Mouse (Mus musculus) E14TG2a.4 (cell line): Measurements from ENCODE around the gene Krt18.

Experiments used
- H3K27me3 ChIP-seq: 2 replicates; pipeline ENCODE4 v1.6.1; 2014; ENCODE audit warnings: low read length, control low read depth; ENCODE audit not compliant: insufficient read depth
- H3K36me3 ChIP-seq: 2 replicates; pipeline ENCODE4 v1.6.1; 2014; ENCODE audit warnings: low read length, control low read depth; ENCODE audit not compliant: insufficient read depth
- H3K4me1 ChIP-seq: replicated peaks from 2 replicates; pipeline ENCODE4 v1.6.1; 2014; ENCODE audit warnings: low read depth, low read length, control low read depth
- H3K4me3 ChIP-seq: replicated peaks from 2 replicates; pipeline ENCODE4 v1.5.1; 2014; ENCODE audit warnings: mild to moderate bottlenecking, low read length
- H3K9me3 ChIP-seq: 2 replicates; pipeline ENCODE4 v1.6.1; 2014; ENCODE audit warnings: low read length, control low read depth
- CTCF ChIP-seq: conservative IDR thresholded peaks from 2 replicates; pipeline ENCODE4 v1.5.1; 2014; ENCODE audit warnings: low read length
- NANOG ChIP-seq: IDR thresholded peaks from 2 replicates; pipeline ENCODE4 v1.6.1; 2014; ENCODE audit warnings: borderline replicate concordance, low read length, mixed read lengths
- POU5F1 ChIP-seq: IDR thresholded peaks from 2 replicates; pipeline ENCODE4 v1.6.1; 2014; ENCODE audit warnings: low read length, borderline replicate concordance

The Krt18 gene

GRCm38 (mm10) chr15:102045691-102046090 is 17.7 kb downstream of the Krt18 start:
- H3K4me1 ChIP-seq: no peaks in the 10 kb centered on the region
- no peaks in the 10 kb centered on the region for H3K9me3 ChIP-seq
- no peaks in the 10 kb centered on the region for H3K36me3 ChIP-seq
- no peak for TF ChIP-seq POU5F1
- no peak for TF ChIP-seq NANOG
- no peak for TF ChIP-seq CTCF
- no peak overlapping the region for H3K4me3 ChIP-seq
- H3K27me3 ChIP-seq: peaks cover 9% of the 10 kb centered on the region

- H3K4me1 ChIP-seq: no peaks in the 10 kb centered on the region; the same call in 1 of the 2 replicates
- H3K36me3 ChIP-seq: no peaks in the 10 kb centered on the region
- no peak overlapping the region for H3K4me3 ChIP-seq
- H3K9me3 ChIP-seq: no peaks in the 10 kb centered on the region
- no peak for TF ChIP-seq NANOG
- TF ChIP-seq CTCF: no peak
- TF ChIP-seq POU5F1: no peak
- H3K27me3 ChIP-seq: peaks cover 8% of the 10 kb centered on the region
Measured at GRCm38 (mm10) chr15:102048006-102048405, 20.0 kb downstream of the Krt18 start.

GRCm38 (mm10) chr15:102049871-102050270 is 21.9 kb downstream of the Krt18 start:
- TF ChIP-seq POU5F1: no peak
- no peak for TF ChIP-seq NANOG
- no peak for TF ChIP-seq CTCF
- H3K36me3 ChIP-seq: no peaks in the 10 kb centered on the region
- no peak overlapping the region for H3K4me3 ChIP-seq
- H3K9me3 ChIP-seq: no peaks in the 10 kb centered on the region
- H3K4me1 ChIP-seq: no peaks in the 10 kb centered on the region; the same call in 1 of the 2 replicates
- peaks cover 12% of the 10 kb centered on the region for H3K27me3 ChIP-seq

GRCm38 (mm10) chr15:102051920-102052683 is 24.1 kb downstream of the Krt18 start:
- Histone ChIP-seq H3K9me3 (no peaks in the 10 kb centered on the region), H3K4me3 (peak overlapping the region; percentile 79), H3K4me1 (peaks cover 3% of the 10 kb centered on the region; the same call in 1 of the 2 replicates), H3K36me3 (no peaks in the 10 kb centered on the region), H3K27me3 (peaks cover 17% of the 10 kb centered on the region)
- TF ChIP-seq CTCF: no peak
- no peak for TF ChIP-seq NANOG
- TF ChIP-seq POU5F1: no peak

GRCm38 (mm10) chr15:102056495-102057174 is 28.7 kb downstream of the Krt18 start:
- H3K4me3 ChIP-seq: no peak overlapping the region
- peaks cover 9% of the 10 kb centered on the region for H3K27me3 ChIP-seq
- H3K9me3 ChIP-seq: no peaks in the 10 kb centered on the region
- H3K4me1 ChIP-seq: peaks cover 3% of the 10 kb centered on the region; the same call in 1 of the 2 replicates
- H3K36me3 ChIP-seq: no peaks in the 10 kb centered on the region
- TF ChIP-seq CTCF (no peak), NANOG (no peak), POU5F1 (no peak)

- TF ChIP-seq CTCF (peak; percentile 80), NANOG (no peak)
- peaks cover 20% of the 10 kb centered on the region for H3K27me3 ChIP-seq
- H3K9me3 ChIP-seq: no peaks in the 10 kb centered on the region
Measured at GRCm38 (mm10) chr15:102065661-102066325, 37.8 kb downstream of the Krt18 start.

GRCm38 (mm10) chr15:102070476-102071467 is 42.8 kb downstream of the Krt18 start:
- TF ChIP-seq POU5F1 (no peak), NANOG (no peak), CTCF (no peak)
- H3K27me3 ChIP-seq: peaks cover 13% of the 10 kb centered on the region
- peaks cover 12% of the 10 kb centered on the region for H3K36me3 ChIP-seq
- no peak overlapping the region for H3K4me3 ChIP-seq
- H3K4me1 ChIP-seq: peaks cover 36% of the 10 kb centered on the region
- no peaks in the 10 kb centered on the region for H3K9me3 ChIP-seq

More at GRCm38 (mm10) chr15:102065661-102066325, 37.8 kb downstream of the Krt18 start:
- Histone ChIP-seq H3K4me3 (no peak overlapping the region), H3K36me3 (no peaks in the 10 kb centered on the region), H3K4me1 (peaks cover 35% of the 10 kb centered on the region)
